Mouse (Mus musculus) lung, postnatal 4 days (tissue): ENCODE results near the gene Sf1.

Experiments used
- DNase-seq, 2 experiments: peaks; one replicate each; pipeline ENCODE4 v3.0.0; 2021

Gene Sf1

DNA sequence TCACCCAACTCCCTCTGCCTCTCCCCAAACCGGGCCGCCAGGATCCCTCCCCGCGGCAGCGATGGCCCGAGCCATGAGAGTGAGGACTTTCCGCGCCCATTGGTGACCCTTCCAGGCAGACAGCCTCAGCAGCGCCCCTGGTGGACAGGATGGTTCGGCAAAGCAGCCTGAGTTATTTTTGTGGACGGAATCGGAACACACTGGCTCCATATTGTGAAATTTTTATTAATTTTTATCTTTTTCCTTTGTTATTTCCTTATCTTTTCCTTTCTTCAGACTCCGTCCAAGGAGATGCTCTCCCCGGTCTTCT is 12.7 kb downstream of the Sf1 start:
- DNase-seq: peak; percentile 63 to 75

DNA sequence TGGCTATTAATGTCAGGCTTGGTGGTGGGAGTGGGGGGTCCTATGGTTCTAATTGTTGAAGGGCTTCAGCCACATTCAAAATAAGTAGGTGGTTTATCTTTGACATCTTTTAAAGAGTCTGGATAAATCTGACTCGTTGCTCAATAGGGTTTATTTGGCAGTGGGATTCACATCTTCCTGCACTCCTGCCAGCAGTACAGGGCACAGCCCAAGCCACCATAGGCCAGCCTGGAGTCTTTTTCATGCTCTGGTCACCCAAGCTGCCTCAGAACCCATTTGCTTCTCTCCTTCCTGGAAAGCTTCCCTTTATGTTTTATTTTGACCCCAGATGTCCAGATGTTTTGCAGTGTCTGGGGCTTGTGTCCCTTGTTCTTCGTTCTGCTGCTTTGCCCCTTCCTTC is 13.2 kb downstream of the Sf1 start:
- DNase-seq: peak in 1 of 2 experiments; percentile 11

DNA sequence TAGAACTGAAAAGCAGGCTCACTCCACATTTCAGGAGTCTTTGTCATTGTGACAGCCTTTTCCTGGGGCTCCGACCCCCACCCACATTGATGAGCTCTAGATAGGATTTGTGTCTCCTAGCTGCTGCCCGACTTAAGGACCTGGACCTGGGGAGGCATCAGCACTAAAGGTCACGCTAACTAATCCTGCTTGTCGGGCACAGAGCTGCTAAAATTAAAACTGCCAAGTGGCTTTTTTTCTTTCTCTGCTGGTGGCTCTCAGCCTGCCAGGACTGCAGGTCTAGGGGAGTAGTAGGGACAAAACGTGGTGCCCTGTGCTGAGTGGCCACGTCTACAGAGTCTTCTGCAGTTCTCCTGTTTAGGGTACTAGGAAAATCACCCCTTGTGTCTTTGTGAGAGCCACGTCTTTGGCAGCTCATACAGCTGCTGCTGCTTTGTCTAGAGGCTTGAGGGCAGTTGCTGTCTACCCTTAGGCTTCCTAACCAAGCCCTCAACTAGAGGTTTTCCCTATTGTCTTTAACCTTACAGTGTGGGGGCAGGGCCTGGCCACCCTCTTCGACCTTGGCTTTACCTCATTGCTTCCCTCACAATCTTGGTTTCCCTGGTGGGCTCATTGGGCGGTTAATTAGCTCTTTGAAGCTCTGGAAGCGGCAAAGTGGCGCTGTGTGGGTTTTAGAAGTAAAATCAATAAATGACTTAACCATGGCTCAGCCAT is 14.0 kb downstream of the Sf1 start:
- peak in 1 of 2 experiments; percentile 14 for DNase-seq

DNA sequence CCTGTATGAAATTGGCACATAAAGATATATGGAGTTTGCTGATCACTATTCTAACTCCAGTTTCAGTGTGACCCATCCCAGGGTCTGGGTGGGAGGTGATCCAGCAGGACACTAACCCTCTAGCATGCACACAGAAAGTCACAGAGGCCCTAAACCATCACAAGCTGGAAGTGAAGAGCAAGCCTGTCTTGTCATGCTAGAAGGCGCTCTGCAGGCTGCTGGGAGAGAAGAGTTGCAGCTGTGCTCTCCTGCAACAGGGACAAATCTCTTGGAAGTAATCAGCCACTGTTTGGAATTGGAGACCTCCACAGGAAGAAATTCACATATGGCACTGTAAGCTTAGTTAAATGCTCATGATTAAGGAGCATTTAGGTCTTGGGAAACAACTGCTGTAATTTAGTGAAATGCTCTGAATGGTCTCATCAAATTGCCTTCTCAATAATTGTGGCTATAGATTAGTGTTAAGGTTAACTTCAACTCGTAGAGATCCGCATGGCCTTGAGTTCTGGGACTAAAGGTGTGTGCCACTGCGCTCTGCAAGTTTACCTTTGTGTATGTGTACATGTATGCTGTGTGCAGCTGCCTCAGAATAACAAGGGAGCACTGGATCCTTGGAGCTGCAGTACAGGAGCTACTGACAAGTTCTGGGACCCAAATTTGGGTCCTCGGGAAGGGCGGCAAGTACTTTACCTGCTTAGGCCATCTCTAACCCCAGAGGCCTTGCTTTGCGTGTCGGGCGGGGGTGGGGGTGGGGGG is 17.1 kb downstream of the Sf1 start:
- peak in 1 of 2 experiments; percentile 55 for DNase-seq

DNA sequence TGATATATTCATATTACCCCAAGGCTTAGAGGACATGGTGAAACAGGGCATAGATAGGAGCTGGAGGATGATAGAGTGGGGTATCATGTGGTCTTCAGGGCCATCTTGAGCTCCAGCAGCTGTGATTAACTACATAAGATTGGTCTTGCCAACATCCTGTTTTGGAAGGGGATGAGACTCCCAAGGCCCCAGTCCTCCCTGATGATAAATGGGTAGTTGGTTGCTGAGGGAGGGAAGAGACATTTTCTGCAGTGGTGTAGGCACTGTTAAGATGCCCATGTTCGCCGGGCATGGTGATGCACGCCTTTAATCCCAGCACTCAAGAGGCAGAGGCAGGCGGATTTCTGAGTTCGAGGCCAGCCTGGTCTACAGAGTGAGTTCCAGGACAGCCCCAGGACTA is 17.7 kb downstream of the Sf1 start:
- peak in 1 of 2 experiments; percentile 8 for DNase-seq

DNA sequence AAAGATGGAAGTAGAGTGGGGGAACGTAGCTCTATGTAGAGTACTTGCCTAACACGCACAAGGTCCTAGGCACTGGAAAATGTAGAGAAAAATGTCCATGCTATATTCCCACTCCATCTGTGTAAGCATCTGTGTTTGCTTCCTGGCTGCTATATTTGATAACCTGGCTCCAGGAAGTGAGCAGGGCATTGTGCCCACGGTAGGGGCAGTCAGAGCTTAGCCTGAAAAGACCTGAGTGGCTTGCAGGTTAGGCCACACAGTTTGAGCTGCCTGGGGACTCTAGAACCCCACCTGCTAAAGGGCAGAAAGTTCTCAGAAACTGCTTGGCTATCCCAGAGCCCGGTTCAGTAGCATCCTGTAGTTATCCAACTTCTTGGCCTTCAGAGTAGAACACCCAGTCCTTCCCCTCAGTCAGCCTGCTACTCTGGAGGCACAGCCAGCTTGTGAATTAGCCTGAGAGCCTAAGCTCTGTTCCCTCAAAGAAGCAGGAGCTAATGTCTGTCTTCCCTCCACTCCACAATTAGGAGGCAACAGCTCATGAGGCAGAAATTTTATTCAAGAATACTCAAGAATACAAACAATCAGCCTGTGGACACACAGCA is 18.9 kb downstream of the Sf1 start:
- DNase-seq: peak in 1 of 2 experiments; percentile 24

DNA sequence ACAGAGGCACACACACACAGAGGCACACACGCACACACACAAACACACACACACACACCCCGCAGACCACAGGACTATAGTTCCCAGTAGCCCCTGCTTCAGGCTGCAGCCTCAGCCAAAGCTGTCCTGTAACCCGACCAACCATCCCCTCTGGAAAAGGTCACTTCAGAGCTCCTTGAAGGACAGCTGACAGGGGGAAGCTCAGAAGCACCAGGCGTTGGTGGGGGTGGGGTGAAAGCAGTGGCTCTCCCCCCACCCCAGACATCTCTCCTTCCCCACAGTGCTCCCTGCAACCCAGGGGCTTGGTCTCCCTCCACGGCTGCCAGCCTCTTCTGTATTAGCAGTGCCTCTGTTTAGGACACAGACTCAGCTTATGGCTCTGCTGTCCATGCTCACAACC is 20.0 kb downstream of the Sf1 start:
- DNase-seq: peak in 1 of 2 experiments; percentile 34

DNA sequence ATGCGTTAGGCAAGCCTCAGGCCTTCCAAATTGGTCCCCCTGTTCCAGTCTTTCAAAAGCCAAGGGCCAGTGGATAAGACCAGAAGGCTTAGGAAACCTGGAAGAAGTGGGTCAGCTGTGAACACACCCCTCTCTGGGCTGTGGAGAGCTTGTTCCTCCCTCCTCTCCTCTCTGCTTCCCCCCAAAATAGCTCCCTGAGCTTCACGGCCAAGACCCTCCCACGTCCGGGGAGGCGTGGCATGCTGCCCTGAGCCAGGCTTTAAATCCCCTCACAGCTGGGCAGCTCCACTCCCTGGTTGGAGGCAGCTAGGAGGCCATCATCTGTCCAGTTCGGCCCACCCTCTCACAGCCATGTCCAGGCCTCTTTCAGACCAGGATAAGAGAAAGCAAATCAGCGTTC is 20.6 kb downstream of the Sf1 start, which contains the start of gene Pygm:
TSS of gene Pygm (plus strand) at position 272 of the 400 bp plus-strand sequence.
- DNase-seq: peak; percentile 83 to 92

DNA sequence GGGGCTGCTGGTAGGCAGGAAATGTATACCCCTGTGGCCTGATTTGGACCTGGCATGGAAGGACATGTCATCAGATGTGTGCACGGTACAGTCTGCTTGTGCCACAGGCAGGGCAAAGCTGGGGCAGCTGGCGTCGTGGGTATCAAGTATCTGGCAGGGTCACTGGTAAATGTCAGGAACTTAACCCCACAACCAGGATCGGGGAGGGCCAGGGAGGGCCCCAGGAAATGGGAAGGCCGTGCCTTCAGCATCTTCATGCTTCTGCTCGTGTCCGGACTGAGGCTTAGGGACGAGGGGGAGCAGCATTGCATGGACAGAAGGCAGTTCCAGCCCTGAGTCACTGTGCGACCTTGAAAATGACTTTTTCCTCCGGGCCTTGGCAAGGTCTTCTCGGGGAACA is 21.5 kb downstream of the Sf1 start:
- peak in 1 of 2 experiments; percentile 24 for DNase-seq

DNA sequence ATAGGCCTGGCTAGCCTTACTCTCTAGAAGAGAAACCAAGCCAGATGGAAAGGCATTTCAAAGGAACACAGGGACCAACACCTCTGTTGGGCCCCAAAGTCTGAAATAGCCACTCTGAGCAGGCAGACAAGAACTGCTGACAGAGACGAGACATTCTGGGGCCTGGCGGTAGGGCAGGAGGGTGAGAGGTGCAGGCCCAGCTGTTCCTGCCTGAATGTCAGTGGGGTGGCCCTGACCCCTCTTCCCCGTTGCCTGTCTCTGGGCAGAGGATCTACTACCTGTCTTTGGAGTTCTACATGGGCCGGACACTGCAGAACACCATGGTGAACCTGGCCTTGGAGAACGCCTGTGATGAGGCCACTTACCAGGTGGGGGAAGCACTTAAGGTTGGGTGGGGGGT is 21.9 kb downstream of the Sf1 start:
- peak in 1 of 2 experiments; percentile 18 for DNase-seq

DNA sequence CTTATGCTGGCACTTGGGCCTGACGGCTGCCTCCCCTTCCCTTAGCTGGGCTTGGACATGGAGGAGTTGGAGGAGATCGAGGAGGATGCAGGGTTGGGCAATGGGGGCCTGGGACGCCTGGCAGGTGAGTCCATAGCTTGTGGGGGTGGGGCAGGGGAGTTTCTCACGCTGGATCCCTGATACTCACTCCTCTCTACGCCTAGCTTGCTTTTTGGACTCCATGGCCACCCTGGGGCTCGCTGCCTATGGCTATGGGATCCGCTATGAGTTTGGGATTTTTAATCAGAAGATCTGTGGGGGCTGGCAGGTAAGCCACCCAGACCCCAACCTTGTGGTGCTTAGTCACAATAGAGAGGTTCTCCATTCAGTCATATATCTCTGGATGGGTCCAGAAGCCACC is 22.3 kb downstream of the Sf1 start:
- DNase-seq: no peak

DNA sequence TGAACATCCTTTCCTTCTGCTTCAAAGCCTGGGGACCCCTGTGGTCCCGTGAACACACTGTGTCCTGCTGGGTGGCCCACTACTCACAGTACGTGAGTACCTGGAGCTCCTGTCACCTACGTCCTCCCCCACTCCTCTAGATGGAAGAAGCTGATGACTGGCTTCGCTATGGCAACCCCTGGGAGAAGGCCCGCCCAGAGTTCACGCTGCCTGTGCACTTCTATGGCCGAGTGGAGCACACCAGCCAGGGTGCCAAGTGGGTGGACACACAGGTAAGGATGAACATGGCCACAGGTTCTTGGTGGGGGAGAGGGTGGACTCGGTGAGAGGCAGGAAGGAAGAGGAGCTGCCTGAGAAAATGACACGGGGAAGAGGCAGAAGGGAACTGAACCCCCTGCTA is 22.7 kb downstream of the Sf1 start:
- peak in 1 of 2 experiments; percentile 25 for DNase-seq

DNA sequence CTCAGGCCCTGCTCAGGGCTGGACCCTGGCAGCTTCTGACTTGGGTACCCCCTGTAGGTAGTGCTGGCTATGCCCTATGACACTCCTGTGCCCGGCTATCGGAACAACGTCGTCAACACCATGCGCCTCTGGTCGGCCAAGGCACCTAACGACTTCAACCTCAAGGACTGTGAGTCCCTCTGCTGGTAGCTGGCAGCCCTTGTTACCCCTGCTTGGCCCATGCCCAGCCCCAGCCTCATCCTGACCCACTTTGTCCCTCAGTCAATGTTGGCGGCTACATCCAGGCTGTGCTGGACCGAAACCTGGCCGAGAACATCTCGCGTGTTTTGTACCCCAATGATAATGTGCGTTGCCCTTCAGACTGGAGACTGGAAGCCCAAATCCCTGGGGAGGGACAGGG is 24.5 kb downstream of the Sf1 start:
- peak in 1 of 2 experiments; percentile 35 for DNase-seq

DNA sequence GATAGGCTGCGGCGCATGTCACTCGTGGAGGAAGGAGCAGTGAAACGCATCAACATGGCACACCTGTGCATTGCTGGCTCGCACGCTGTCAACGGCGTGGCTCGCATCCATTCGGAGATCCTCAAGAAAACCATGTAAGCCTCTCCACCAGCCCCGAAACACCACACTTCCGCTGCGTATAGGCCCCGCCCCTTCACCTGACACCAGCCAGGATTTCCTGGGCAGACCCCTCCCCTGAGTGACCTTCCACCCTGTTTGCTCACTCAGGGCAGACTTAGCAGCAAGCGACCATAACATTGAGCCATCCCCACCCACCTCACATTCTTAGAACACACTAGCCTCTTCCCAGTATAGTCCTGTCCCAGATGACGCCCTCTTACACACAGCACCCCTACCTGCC is 26.3 kb downstream of the Sf1 start:
- DNase-seq: peak; percentile 46 to 57

DNA sequence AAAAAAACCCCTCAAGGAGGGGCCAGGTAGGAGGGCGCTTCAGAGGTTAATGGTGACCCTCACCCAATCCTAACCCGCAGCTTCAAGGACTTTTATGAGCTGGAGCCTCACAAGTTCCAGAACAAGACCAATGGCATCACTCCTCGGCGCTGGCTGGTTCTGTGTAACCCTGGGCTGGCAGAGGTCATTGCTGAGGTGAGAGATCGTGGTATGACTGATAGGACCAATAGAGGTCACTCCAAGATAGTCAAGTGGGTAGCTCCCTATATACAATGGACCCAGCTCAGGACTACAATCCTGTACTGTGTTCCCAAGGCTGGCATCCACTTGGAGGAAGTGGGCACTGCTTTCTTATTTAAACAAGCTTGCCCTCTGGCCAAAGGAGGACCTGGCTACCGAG is 26.8 kb downstream of the Sf1 start:
- no peak for DNase-seq

DNA sequence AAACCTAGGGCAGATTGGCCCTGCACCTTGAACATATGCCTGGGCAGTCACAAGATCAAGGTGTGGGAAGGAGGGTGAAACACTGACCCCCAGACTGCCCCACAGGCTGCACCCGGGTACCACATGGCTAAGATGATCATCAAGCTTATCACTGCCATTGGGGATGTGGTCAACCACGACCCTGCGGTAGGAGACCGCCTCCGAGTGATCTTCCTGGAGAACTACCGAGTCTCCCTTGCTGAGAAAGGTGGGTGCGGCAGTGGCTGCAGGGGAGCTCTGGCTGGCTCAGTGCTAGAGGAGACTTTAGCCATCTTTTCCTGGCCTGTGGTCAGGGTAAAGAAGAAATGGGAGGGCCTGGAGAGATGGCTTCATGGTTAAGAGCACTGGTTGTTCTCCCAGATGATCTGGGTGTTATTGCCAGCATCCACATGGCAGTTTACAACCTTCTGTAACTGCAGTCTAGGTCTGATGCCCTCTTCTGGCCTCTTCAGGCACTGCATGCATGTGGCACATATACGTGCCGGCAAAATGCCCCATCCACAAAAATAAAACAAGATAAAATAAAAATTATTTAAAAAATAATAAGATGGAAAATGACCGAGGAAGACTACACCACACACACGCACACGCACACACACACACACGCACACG is 29.4 kb downstream of the Sf1 start:
- no peak for DNase-seq

DNA sequence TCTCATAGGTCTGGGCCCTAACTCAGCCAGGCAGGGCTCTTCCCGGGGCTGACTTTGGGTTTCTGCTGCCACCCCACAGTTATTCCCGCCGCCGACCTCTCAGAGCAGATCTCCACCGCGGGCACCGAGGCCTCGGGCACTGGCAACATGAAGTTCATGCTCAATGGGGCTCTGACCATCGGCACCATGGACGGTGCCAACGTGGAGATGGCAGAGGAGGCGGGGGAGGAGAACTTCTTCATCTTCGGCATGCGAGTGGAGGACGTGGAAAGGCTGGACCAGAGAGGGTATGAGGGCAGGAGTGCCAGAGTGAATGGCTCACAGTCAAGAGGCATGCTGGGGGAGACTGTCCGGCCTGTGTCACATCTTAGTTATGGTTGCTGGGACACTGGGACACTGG is 30.1 kb downstream of the Sf1 start:
- no peak for DNase-seq

DNA sequence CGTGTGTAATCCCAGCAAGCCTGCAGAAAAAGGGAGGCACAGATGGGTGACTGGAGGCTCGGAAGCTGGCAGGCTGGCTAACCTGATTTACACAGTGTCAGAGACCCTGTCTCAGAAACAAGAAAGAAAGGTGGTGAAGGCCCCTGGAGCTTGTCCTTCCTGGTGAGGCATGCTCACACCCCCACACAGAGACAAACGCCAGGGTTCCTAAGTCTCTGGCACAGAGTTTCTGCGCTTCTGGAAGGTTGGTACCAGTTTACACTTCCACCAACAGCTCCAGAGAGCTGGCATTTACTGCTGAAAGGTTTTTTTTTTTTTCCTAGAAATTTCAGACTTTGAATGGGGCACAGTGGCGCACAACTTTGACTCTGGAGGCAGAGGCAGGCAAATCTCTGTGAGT is 32.7 kb downstream of the Sf1 start:
- DNase-seq: no peak

DNA sequence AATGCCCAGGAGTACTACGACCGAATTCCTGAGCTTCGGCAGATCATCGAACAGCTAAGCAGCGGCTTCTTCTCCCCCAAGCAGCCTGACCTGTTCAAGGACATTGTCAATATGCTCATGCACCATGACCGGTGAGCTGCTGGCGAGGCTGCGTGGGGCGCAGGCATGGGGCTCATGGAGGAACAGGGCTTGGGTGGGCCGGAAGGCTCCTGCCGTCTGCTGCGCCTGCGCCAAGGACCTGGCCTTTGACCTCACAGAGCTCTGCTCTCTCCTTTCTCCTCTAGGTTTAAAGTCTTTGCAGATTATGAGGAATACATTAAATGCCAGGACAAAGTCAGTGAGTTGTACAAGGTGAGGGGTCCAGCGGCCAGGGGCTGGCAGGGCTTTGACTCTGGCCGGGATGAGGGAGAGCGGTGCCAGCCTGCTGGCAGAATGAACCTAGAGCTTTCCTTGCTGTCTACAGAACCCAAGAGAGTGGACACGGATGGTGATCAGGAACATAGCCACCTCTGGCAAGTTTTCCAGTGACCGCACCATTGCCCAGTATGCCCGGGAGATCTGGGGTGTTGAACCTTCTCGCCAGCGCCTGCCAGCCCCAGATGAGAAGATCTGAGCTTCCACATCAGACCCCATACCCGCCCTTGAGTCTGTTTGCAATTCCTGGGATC is 34.2 kb downstream of the Sf1 start:
- no peak for DNase-seq

DNA sequence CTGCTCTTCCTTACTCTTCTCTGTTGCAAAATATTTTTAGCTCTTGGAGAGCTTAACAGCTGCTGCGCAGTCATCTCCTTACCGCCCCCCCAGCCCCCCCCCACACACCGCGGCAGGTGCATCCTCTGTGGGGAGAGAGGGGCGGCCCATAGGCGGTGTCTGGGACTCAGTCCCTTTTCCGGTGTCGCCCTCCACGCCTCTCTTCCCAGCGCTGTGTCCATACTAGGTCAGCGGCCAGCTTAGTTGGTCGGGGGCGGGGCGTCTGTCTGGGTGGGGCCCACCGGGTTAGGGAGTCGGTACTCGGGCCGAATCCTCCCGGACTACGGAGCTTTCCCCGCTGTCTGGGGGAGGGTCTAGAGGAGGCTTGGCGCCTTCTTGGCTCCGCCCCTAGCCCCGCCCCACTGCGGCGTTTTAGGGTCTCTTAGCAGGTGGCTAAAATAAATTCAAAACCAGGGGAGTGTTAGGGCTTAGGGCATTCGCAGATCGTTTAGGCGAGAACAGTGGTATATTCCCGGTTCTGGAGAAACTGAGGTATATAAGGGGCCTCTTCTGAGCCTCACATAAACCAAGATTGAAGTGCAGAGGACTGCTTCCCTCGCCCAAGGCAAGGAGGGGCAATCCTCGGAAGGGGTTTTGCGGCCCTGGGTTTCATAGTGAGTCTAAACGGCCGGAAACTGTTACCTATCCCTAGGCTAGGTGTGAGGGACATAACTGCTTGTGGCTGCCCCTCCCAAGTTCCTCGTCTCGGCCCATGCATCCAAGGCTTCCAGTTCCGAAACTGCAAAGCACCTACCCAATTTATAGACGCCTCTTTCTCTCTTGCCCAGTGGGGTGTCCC is 35.2 kb downstream of the Sf1 start:
- DNase-seq: peak; percentile 80 to 85

DNA sequence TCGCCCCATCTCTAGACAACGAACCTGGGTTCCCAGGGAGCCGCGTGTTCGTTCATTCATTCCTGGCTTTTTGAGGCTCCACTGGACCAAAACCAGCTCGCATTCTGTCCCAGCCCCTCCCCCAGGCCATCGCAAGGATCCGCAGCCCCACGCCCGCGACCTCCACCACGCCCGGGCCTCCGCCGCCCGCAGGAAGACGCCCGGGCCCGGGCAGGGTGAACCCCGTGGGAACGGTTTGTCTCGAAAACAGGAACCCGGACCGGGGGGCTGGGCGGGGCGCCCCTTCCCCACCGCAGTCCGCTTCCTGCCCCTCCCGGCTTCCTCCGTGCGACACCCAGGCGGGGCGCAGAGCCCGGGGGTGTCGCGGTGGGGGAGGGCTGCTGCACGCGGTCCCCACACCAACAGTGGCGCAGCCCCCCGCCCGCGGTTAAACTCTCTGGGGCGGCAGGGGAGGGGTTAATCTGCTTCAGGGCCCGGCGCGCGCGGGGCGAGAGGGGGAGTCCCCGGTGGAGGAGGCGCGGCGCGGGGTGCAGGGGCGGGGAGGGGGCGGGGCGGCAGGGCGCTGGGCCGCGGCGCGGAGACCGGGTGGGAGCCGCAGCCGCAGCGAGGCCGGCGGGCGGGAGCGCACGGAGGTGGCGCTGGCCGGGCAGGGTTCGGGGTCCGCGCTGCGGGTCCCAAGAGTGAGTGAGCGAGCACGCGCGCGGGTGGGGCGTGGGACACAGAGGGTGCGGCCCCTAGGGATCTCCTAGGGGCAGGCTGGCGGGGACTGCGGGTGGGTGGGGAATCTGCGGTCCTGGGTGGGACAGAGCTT is 36.0 kb downstream of the Sf1 start, which contains the start of gene Rasgrp2:
TSS of gene Rasgrp2 (plus strand) at position 56 of the 811 bp plus-strand sequence.
- peak; percentile 82 to 91 for DNase-seq
